Mouse (Mus musculus) cerebellum, postnatal 10 days (tissue): Measurements from ENCODE around the gene Tmprss5.
A peak's percentile ranks its signal among the peaks of the same experiment; 100 is the strongest.

Source experiments
- DNase-seq, 2 experiments: peaks; one replicate each; pipeline ENCODE4 v3.0.0; 2021; ENCODE audit warnings: mixed read lengths in 2 of 2

Gene Tmprss5

GRCm38 (mm10) chr9:49081107-49081506 lies at the start of gene Tmprss5:
Gene Tmprss5 (plus strand): TSS chr9:49081260.
- no peak for DNase-seq

- DNase-seq = no peak
These were observed 46.3 kb upstream of the Tmprss5 start for GRCm38 (mm10) chr9:49034764-49035163.

GRCm38 (mm10) chr9:49050901-49051300 lies 30.2 kb upstream of the Tmprss5 start:
- DNase-seq = no peak

GRCm38 (mm10) chr9:49051349-49051748 lies 29.7 kb upstream of the Tmprss5 start:
- DNase-seq = peak; percentile 85 to 87

GRCm38 (mm10) chr9:49054028-49054427 lies 27.0 kb upstream of the Tmprss5 start:
- DNase-seq = no peak

- peak; percentile 95 to 98 for DNase-seq
These were observed 25.5 kb upstream of the Tmprss5 start, which contains the start of gene Zw10 for GRCm38 (mm10) chr9:49055333-49056205. Gene Zw10 (plus strand): TSS chr9:49055613.

GRCm38 (mm10) chr9:49076847-49077246 lies 4.2 kb upstream of the Tmprss5 start:
- DNase-seq = no peak

GRCm38 (mm10) chr9:49081561-49081960 lies 501 bp downstream of the Tmprss5 start:
- peak; percentile 92 to 95 for DNase-seq

- DNase-seq = peak in 1 of 2 experiments; percentile 10
These were observed 6.3 kb downstream of the Tmprss5 start for GRCm38 (mm10) chr9:49087317-49087716.

- no peak for DNase-seq
These were observed 17.8 kb downstream of the Tmprss5 start for GRCm38 (mm10) chr9:49098871-49099270.

GRCm38 (mm10) chr9:49102328-49102727 lies 21.3 kb downstream of the Tmprss5 start:
- peak in 1 of 2 experiments; percentile 18 for DNase-seq

- no peak for DNase-seq
These were observed 28.0 kb downstream of the Tmprss5 start for GRCm38 (mm10) chr9:49109101-49109500.

GRCm38 (mm10) chr9:49110476-49111220 lies 29.6 kb downstream of the Tmprss5 start:
- DNase-seq = no peak

- DNase-seq = no peak
These were observed 30.2 kb downstream of the Tmprss5 start for GRCm38 (mm10) chr9:49111296-49111695.

GRCm38 (mm10) chr9:49118271-49118825 lies 37.3 kb downstream of the Tmprss5 start:
- no peak for DNase-seq

GRCm38 (mm10) chr9:49119759-49120158 lies 38.7 kb downstream of the Tmprss5 start:
- peak in 1 of 2 experiments; percentile 19 for DNase-seq

- DNase-seq = no peak
These were observed 44.6 kb downstream of the Tmprss5 start for GRCm38 (mm10) chr9:49125706-49126105.

GRCm38 (mm10) chr9:49130514-49131010 lies 49.5 kb downstream of the Tmprss5 start:
- no peak for DNase-seq

GRCm38 (mm10) chr9:49143841-49144240 lies 62.8 kb downstream of the Tmprss5 start:
- no peak for DNase-seq

- peak; percentile 59 to 68 for DNase-seq
These were observed 64.7 kb downstream of the Tmprss5 start for GRCm38 (mm10) chr9:49145776-49146175.

GRCm38 (mm10) chr9:49147031-49147430 lies 66.0 kb downstream of the Tmprss5 start:
- DNase-seq = no peak
